Mouse (Mus musculus): ENCODE measurements at regions not wholly inside any gene's neighbourhood (a gene's known extent, or its start where the extent isn't known, plus 50 kb on each side); places are given as distances from the start of the nearest gene placed in this dataset.

DNA sequence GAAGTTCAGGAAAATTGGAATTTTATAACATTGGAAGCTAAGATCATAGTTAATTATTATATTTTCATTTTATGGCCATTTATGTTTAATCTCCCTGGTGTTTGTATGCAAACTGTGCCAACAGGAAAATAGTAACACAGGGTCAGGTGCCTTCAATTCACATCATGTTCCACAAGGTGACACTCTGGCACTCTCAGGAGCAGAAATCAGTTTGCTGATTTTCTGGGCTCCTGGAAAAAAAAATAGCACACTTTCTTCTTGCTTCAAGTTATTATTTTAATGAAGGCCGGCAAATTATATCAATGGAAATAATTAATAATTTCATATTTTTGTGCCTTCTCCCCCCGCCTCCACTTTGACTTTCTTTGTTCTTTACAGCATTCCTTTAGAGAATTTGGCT lies 994.5 kb upstream of the Gm8797 start:
- TF ChIP-seq CTCF (IDR thresholded peaks at IDR 0.05; ENCODE audit: low read depth, low read length) (no peak), POLR2A (IDR thresholded peaks at IDR 0.05; ENCODE audit: extremely low read depth, insufficient read depth, low read length) (no peak)

Data from liver, adult 2 months (tissue).